Mouse (Mus musculus): Measurements from ENCODE around the gene Gm21983.

- TF ChIP-seq CTCF (IDR thresholded peaks at IDR 0.05; ENCODE audit: insufficient read depth, low read length) (no peak), POLR2A (IDR thresholded peaks at IDR 0.05; ENCODE audit: borderline replicate concordance, extremely low read depth, low read depth, low read length) (no peak)
Observed at GRCm38 (mm10) chr7:27136410-27136996, 44.4 kb downstream of the Gm21983 start.

Measured in lung, adult 2 months (tissue).